Mouse (Mus musculus) limb, embryonic 13.5 days (tissue): ENCODE data around the gene Ly6f. TPM values are rescaled to one million over a fixed set of nuclear protein-coding genes. Genes with fewer than 3 reads are reported as not detected.

Source experiments
- ATAC-seq: fragments of 200-750 bp; cut with Nextera tagmentation; 2 replicates; pipeline ENCODE4 v1.8.0; 2017; ENCODE audit warnings: low read depth, moderate number of reproducible peaks, moderate TSS enrichment; ENCODE audit not compliant: low FRiP score
- H3K27ac ChIP-seq: fragments of 300-500 bp; sonication (generic); 2 replicates; pipeline ENCODE4 v1.5.1; 2015; ENCODE audit warnings: inconsistent platforms, mild to moderate bottlenecking, moderate library complexity
- H3K27me3 ChIP-seq: fragments of 300-500 bp; sonication (generic); 2 replicates; pipeline ENCODE4 v1.6.1; 2015; ENCODE audit warnings: mild to moderate bottlenecking, inconsistent platforms
- H3K36me3 ChIP-seq: fragments of 300-500 bp; sonication (generic); 2 replicates; pipeline ENCODE4 v1.6.1; 2015; ENCODE audit warnings: inconsistent platforms, mild to moderate bottlenecking, moderate library complexity
- H3K4me1 ChIP-seq: fragments of 300-500 bp; sonication (generic); 2 replicates; pipeline ENCODE4 v1.6.1; 2015; ENCODE audit warnings: inconsistent platforms
- H3K4me2 ChIP-seq: fragments of 300-500 bp; sonication (generic); replicated peaks from 2 replicates; pipeline ENCODE4 v1.6.1; 2015; ENCODE audit warnings: inconsistent platforms, mild to moderate bottlenecking, moderate library complexity
- H3K4me3 ChIP-seq: fragments of 300-500 bp; sonication (generic); 2 replicates; pipeline ENCODE4 v1.5.1; 2015; ENCODE audit warnings: moderate library complexity, mild to moderate bottlenecking, inconsistent platforms
- H3K9ac ChIP-seq: fragments of 300-500 bp; sonication (generic); 2 replicates; pipeline ENCODE4 v1.6.1; 2015; ENCODE audit warnings: mild to moderate bottlenecking, inconsistent platforms
- H3K9me3 ChIP-seq: fragments of 300-500 bp; sonication (generic); 2 replicates; pipeline ENCODE4 v1.6.1; 2016; ENCODE audit warnings: inconsistent platforms
- WGBS: fragments of 180-500 bp; shearing (Covaris S2); methylation state at CpG from one replicate; pipeline ENCODE4 v1.1.7; 2015; 5-methylcytosine and 5-hydroxymethylcytosine counted together
- polyA plus RNA-seq: library from polyadenylated mRNA; unstranded; fragments of >200 nt; fragmentation: Nextera tagmentation; extraction: Ambion mirVana; gene quantifications from 2 replicates; pipeline ENCODE4 v1.2.1, GENCODE M21; 2015

Gene Ly6f
- not detected in 2 replicates for polyA plus RNA-seq

DNA sequence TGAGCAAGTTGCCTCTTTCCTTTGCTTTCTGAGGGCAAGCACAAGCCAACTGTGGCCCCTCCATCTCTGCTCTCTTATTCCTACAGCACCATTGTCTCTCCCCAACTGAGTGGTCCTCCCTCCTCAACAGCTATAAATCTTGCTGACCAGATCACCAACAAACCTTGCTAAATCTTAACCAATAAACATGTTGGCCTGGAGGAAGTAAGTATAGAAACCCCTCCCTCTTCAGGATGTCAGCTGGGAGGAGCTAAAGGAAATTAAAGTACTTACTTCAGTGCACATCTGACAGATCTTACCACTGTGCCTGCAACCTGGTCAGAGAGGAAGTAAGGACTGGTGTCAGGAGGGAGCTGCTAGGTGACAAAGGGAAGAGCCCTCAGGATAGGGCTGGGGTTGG is at the start of gene Ly6f:
TSS of gene Ly6f (plus strand) at position 301 of the 400 bp plus-strand sequence.
- Histone ChIP-seq H3K36me3 (no peaks in the 10 kb centered on the region), H3K4me3 (no peak within 1 kb of the TSS), H3K9ac (no peak within 1 kb of the TSS), H3K4me2 (no peak within 1 kb of the TSS), H3K9me3 (no peaks in the 10 kb centered on the region), H3K27me3 (no peaks in the 10 kb centered on the region), H3K4me1 (no peaks in the 10 kb centered on the region), H3K27ac (no peak within 1 kb of the TSS)
- no peak for ATAC-seq

- ATAC-seq = no peak
These were observed 46.3 kb upstream of the Ly6f start for GRCm38 (mm10) chr15:75221942-75222341.

GRCm38 (mm10) chr15:75237736-75238288 is 30.4 kb upstream of the Ly6f start:
- Histone ChIP-seq H3K27ac (no peak overlapping the region), H3K4me1 (no peaks in the 10 kb centered on the region), H3K36me3 (no peaks in the 10 kb centered on the region), H3K4me3 (no peak overlapping the region), H3K4me2 (no peak overlapping the region), H3K9ac (no peak overlapping the region), H3K27me3 (no peaks in the 10 kb centered on the region), H3K9me3 (no peaks in the 10 kb centered on the region)
- 85% methylated on average over 3 of the region's 3 CpGs for WGBS
- ATAC-seq = no peak

More at GRCm38 (mm10) chr15:75221942-75222341, 46.3 kb upstream of the Ly6f start:
- no peak overlapping the region for H3K4me3 ChIP-seq
- H3K9ac ChIP-seq = no peak overlapping the region
- H3K4me1 ChIP-seq = no peaks in the 10 kb centered on the region
- no peaks in the 10 kb centered on the region for H3K9me3 ChIP-seq
- no peaks in the 10 kb centered on the region for H3K27me3 ChIP-seq
- no peak overlapping the region for H3K4me2 ChIP-seq
- no peak overlapping the region for H3K27ac ChIP-seq
- no peaks in the 10 kb centered on the region for H3K36me3 ChIP-seq

- Histone ChIP-seq H3K4me2 (no peak overlapping the region), H3K4me3 (no peak overlapping the region)
- WGBS = 38% methylated on average over 2 of the region's 2 CpGs
These were observed 27.7 kb upstream of the Ly6f start for GRCm38 (mm10) chr15:75240558-75240957.

DNA sequence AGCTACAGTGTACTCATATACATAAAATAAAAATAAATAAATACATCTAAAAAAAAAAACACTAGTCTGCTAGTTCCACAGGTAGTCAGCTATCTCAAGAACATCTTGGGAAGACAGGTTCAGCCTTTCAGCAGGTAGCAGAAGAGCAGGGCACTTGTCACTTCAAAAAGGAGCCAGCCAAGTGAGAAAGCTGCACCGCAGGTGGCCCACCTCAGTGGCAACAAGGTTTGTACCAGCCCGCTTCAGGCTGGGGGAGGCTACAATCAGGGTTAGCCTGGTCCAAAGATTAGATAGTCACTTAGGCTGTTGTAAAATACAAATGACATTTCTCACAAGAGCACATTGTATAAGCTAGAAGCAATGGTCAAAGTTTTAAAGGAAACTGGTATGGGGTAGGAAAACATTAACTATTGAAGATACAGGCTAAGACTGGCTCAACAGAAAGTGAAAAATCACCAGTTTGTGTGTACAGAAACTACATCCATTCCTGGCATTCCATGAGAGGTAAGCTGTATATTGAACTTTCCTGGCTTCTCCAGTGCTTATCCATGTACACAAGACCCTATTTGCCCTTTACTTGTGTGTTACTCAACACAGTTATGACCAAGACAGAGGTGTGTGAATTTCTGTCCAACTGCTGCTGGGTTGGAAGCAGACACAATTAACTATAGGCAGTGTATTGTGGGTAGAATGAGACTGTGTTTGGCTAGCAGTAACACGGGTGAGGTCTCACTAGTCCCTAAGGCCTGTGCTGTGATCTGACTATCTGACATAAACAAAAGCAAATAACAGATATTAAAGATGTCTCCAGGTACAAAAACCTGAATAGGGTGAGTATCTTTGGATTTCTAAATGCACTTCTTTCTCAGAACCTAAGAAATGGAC is 25.2 kb upstream of the Ly6f start:
- no peak for ATAC-seq

More at GRCm38 (mm10) chr15:75240558-75240957, 27.7 kb upstream of the Ly6f start:
- no peaks in the 10 kb centered on the region for H3K27me3 ChIP-seq
- no peaks in the 10 kb centered on the region for H3K36me3 ChIP-seq
- H3K9ac ChIP-seq = no peak overlapping the region
- H3K27ac ChIP-seq = no peak overlapping the region
- ATAC-seq = no peak
- H3K9me3 ChIP-seq = no peaks in the 10 kb centered on the region
- no peaks in the 10 kb centered on the region for H3K4me1 ChIP-seq

DNA sequence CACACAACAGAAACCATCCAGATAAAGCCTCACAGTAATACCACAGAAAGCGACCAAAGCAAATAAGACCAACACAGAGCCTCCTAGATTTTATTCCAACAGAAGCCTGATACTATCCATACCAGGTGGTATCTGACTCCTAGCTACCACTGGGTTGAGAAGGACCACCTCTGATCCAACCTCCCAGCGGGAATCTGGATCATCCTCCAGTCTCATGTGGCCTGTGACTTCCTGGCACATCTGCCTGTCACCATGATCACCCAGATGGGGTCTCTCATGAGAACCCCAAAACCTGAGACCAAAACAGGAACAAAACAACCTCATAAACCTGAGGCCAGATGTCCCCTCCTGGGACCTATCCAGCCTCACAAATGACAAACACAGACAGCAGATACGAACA is 13.6 kb upstream of the Ly6f start:
- 81% methylated on average over 3 of the region's 3 CpGs for WGBS
- no peaks in the 10 kb centered on the region for H3K36me3 ChIP-seq
- no peaks in the 10 kb centered on the region for H3K4me1 ChIP-seq
- no peak for ATAC-seq
- H3K27me3 ChIP-seq = no peaks in the 10 kb centered on the region
- H3K4me2 ChIP-seq = no peak overlapping the region
- H3K4me3 ChIP-seq = no peak overlapping the region
- H3K9me3 ChIP-seq = no peaks in the 10 kb centered on the region
- H3K27ac ChIP-seq = no peak overlapping the region
- no peak overlapping the region for H3K9ac ChIP-seq

More for the DNA sequence above, 25.2 kb upstream of the Ly6f start:
- no peaks in the 10 kb centered on the region for H3K4me1 ChIP-seq
- no peak overlapping the region for H3K4me3 ChIP-seq
- no peak overlapping the region for H3K27ac ChIP-seq
- no peaks in the 10 kb centered on the region for H3K9me3 ChIP-seq
- H3K4me2 ChIP-seq = no peak overlapping the region
- no peak overlapping the region for H3K9ac ChIP-seq
- WGBS = 74% methylated on average over 3 of the region's 3 CpGs
- no peaks in the 10 kb centered on the region for H3K36me3 ChIP-seq
- no peaks in the 10 kb centered on the region for H3K27me3 ChIP-seq

DNA sequence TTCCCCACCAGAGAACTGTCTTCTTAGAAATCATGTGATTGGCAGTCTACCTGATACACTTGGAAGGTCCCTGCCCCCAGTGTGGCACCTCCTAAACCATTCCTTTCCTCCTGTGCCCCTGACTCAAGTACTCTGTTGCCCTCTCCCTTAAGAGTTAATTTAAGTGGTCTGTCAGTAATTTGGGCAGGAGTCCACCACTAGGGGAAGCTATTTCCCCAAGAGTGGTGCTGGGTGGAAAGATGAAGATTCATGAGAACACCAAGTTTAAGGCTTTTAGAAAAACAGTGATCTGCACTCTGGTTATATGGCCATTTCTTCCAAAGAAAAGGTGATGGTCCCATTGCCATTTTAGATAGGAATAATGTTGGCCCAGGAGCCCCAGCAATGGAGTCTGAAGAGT is 2.4 kb upstream of the Ly6f start:
- no peaks in the 10 kb centered on the region for H3K36me3 ChIP-seq
- no peak overlapping the region for H3K4me2 ChIP-seq
- no peaks in the 10 kb centered on the region for H3K4me1 ChIP-seq
- no peak overlapping the region for H3K4me3 ChIP-seq
- ATAC-seq = no peak
- H3K9ac ChIP-seq = no peak overlapping the region
- H3K27me3 ChIP-seq = no peaks in the 10 kb centered on the region
- H3K9me3 ChIP-seq = no peaks in the 10 kb centered on the region
- no peak overlapping the region for H3K27ac ChIP-seq

DNA sequence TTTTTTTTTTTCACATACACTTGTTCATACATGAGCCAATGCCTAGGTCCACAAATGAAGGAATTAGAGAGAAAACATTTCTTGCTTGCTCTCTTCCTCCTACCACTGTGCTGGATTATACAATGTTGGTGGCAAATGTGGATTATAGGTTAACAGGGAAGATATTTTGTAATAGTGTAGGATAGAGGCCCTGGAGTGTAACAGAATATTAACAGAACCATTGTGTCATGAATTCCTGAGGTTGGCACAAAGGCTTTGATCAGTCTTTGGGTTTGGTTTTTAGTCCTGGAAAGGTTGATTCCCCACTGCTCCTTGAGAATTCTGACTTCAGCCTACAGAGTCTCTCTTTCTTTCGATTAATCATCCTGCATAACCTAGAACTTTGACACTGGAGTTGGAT is 1.6 kb upstream of the Ly6f start:
- H3K27me3 ChIP-seq = no peaks in the 10 kb centered on the region
- no peak overlapping the region for H3K27ac ChIP-seq
- no peak overlapping the region for H3K4me2 ChIP-seq
- H3K9me3 ChIP-seq = no peaks in the 10 kb centered on the region
- WGBS = 57% methylated on average over 1 of the region's 1 CpGs
- H3K4me3 ChIP-seq = no peak overlapping the region
- ATAC-seq = no peak
- no peaks in the 10 kb centered on the region for H3K4me1 ChIP-seq
- H3K9ac ChIP-seq = no peak overlapping the region
- no peaks in the 10 kb centered on the region for H3K36me3 ChIP-seq

DNA sequence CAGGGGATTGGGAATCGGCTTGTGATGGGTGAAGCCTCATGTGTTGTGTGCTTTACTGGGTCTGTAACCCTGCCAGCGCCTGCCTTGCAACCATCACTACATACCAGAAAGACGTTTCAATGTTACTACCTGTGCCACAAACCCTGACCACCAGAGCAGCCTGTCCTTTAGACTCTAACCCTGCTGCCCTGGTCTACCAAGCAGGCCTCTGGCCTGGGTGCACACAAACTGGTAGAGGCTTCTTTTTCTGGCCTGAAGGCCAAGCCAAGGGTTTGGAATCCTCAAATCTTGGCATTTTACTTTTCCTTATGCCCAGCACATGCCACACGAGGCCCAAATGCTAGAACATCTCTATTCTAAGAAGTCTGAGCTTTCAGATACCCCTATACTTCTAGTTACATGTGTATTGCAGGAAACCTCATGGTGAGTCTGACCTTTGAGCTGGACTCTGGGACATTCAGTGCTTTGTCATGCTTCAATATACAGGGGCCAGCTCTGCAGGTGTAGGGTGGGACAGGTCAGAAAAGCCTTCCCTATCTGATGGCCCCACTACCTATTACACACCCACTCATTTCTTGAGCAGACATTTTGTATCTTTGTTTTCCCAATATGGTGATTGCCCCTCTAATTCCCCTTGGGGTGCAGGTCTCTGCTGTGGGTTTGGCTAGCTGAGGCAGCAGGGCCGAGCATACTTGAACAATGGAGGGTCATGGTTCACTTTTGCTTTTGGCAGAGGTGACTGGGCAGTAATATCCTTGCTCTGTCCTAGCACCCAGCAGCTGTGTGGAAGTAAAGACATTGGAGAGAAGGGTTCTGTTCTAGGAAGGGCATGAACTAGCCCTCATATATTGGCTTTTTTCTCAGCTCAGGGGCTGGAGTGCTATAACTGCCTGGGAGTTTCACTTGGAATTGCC is 952 bp downstream of the Ly6f start:
- Histone ChIP-seq H3K4me3 (no peak overlapping the region), H3K9ac (no peak overlapping the region), H3K27ac (no peak overlapping the region), H3K4me2 (no peak overlapping the region), H3K27me3 (no peaks in the 10 kb centered on the region), H3K4me1 (no peaks in the 10 kb centered on the region), H3K9me3 (no peaks in the 10 kb centered on the region), H3K36me3 (no peaks in the 10 kb centered on the region)
- no peak for ATAC-seq
- 76% methylated on average over 5 of the region's 5 CpGs for WGBS

GRCm38 (mm10) chr15:75270169-75270568 is 1.9 kb downstream of the Ly6f start:
- Histone ChIP-seq H3K27ac (no peak overlapping the region), H3K4me2 (no peak overlapping the region), H3K36me3 (no peaks in the 10 kb centered on the region), H3K9me3 (no peaks in the 10 kb centered on the region), H3K9ac (no peak overlapping the region), H3K4me3 (no peak overlapping the region), H3K27me3 (no peaks in the 10 kb centered on the region), H3K4me1 (no peaks in the 10 kb centered on the region)
- no peak for ATAC-seq

- H3K27ac ChIP-seq = no peak overlapping the region
- H3K27me3 ChIP-seq = no peaks in the 10 kb centered on the region
- H3K4me3 ChIP-seq = no peak overlapping the region
- no peak overlapping the region for H3K9ac ChIP-seq
- no peaks in the 10 kb centered on the region for H3K9me3 ChIP-seq
- H3K36me3 ChIP-seq = no peaks in the 10 kb centered on the region
- no peak overlapping the region for H3K4me2 ChIP-seq
- H3K4me1 ChIP-seq = no peaks in the 10 kb centered on the region
- no peak for ATAC-seq
- 82% methylated on average over 3 of the region's 3 CpGs for WGBS
These were observed 2.6 kb downstream of the Ly6f start for GRCm38 (mm10) chr15:75270691-75271362.

- 74% methylated on average over 1 of the region's 1 CpGs for WGBS
- no peak for ATAC-seq
- Histone ChIP-seq H3K4me3 (no peak overlapping the region), H3K36me3 (no peaks in the 10 kb centered on the region), H3K27ac (no peak overlapping the region), H3K4me2 (no peak overlapping the region), H3K9me3 (no peaks in the 10 kb centered on the region), H3K27me3 (no peaks in the 10 kb centered on the region), H3K4me1 (no peaks in the 10 kb centered on the region), H3K9ac (no peak overlapping the region)
These were observed 3.2 kb downstream of the Ly6f start for GRCm38 (mm10) chr15:75271426-75271825.
